Mouse (Mus musculus): ENCODE results near the gene 4930502E18Rik.

DNA sequence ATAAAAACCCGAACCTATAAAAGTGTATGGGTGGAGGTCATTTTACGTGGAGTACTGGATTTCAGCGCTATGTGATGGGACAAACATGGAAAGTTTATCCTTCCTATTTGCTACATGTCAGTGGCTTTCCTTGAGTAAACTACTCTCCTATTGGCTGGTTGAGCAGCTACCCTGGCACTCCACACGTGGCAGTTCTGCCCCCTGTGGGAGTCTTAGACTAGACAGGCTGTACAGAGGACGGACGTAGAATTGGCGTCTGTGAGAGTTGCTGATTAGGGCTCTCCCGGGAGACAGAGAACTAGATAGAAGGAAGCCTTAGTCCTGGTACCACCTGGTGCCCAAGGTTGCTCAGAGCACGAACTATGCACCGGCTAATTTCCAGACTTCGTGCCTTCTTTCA, at the start of gene 4930502E18Rik:
- no peak for TF ChIP-seq CTCF (IDR thresholded peaks at IDR 0.05; ENCODE audit: control insufficient read depth, insufficient read depth, insufficient replicate concordance, low read depth, low read length)
- TF ChIP-seq POLR2A (IDR thresholded peaks at IDR 0.05; ENCODE audit: control insufficient read depth, low read depth, low read length), result no peak

Measured in testis, adult 2 months (tissue).